Mouse (Mus musculus) megakaryocyte progenitor cell, adult 5-6 weeks (primary cell): ENCODE results near the gene Ggt6. TPM values are rescaled to one million over a fixed set of nuclear protein-coding genes. Genes with fewer than 3 reads are reported as not detected.
A peak's percentile ranks its signal among the peaks of the same experiment; 100 is the strongest.
"Not testable (repeated sequence)": the region's sequence is repeated elsewhere in the genome, so short reads cannot be mapped to it uniquely, and the experiment has no call there.

Experiments used
- ATAC-seq: replicated peaks from 2 replicates; pipeline ENCODE4 v1.8.0; 2016; ENCODE audit warnings: mild to moderate bottlenecking, moderate TSS enrichment, inconsistent platforms; ENCODE audit not compliant: poor library complexity
- total RNA-seq, 2 experiments: library from RNA; stranded (forward) in 1 of 2; stranded (reverse) in 1 of 2; fragments of 157-497, 149-512 nt in 1 of 2; fragments of 200-1000 nt in 1 of 2; gene quantifications; 2 replicates each; pipeline versions ENCODE4 v1.2.3 to v1.2.4; 2015 to 2017

The Ggt6 gene
- total RNA-seq, 2 experiments from 2014 or later = not detected

GRCm38 (mm10) chr11:72436756-72437650 lies 1.7 kb downstream of the Ggt6 start:
- ATAC-seq = no peak

- no peak for ATAC-seq
These were observed 3.1 kb downstream of the Ggt6 start for GRCm38 (mm10) chr11:72438411-72438810.

GRCm38 (mm10) chr11:72440597-72440964 lies 5.3 kb downstream of the Ggt6 start:
- ATAC-seq = not testable (repeated sequence)

- peak; percentile 98 for ATAC-seq
These were observed 5.8 kb downstream of the Ggt6 start, which contains the start of gene Mybbp1a for GRCm38 (mm10) chr11:72440965-72441664. TSS of gene Mybbp1a (plus strand) at chr11:72441355.

- ATAC-seq = peak; percentile 82
These were observed 11.2 kb downstream of the Ggt6 start for GRCm38 (mm10) chr11:72446311-72447105.

- peak; percentile 49 for ATAC-seq
These were observed 12.1 kb downstream of the Ggt6 start for GRCm38 (mm10) chr11:72447475-72447874.

- no peak for ATAC-seq
These were observed 16.9 kb downstream of the Ggt6 start for GRCm38 (mm10) chr11:72452140-72452665.

GRCm38 (mm10) chr11:72453105-72453953 lies 18.0 kb downstream of the Ggt6 start:
- no peak for ATAC-seq

- ATAC-seq = no peak
These were observed 20.4 kb downstream of the Ggt6 start for GRCm38 (mm10) chr11:72455694-72456093.

GRCm38 (mm10) chr11:72457995-72458496 lies 22.7 kb downstream of the Ggt6 start:
- ATAC-seq = peak; percentile 73

- ATAC-seq = peak; percentile 50
These were observed 23.2 kb downstream of the Ggt6 start for GRCm38 (mm10) chr11:72458502-72458901.

- ATAC-seq = 0 out of 2 replicates have a peak, but pooled peaks have one; percentile 9
These were observed 26.2 kb downstream of the Ggt6 start for GRCm38 (mm10) chr11:72461500-72461981.

GRCm38 (mm10) chr11:72464821-72465220 lies 29.5 kb downstream of the Ggt6 start:
- no peak for ATAC-seq

- ATAC-seq = peak; percentile 45
These were observed 30.8 kb downstream of the Ggt6 start for GRCm38 (mm10) chr11:72465978-72466693.

- ATAC-seq = peak; percentile 67
These were observed 31.6 kb downstream of the Ggt6 start for GRCm38 (mm10) chr11:72466694-72467507.

- ATAC-seq = no peak
These were observed 33.2 kb downstream of the Ggt6 start for GRCm38 (mm10) chr11:72468525-72468924.

GRCm38 (mm10) chr11:72469217-72469616 lies 33.9 kb downstream of the Ggt6 start:
- ATAC-seq = peak; percentile 39

GRCm38 (mm10) chr11:72470004-72470403 lies 34.7 kb downstream of the Ggt6 start:
- no peak for ATAC-seq
